Mouse (Mus musculus) layer of hippocampus, adult 2 months (tissue): ENCODE results near the gene Pabpn1l. TPM values are rescaled to one million over a fixed set of nuclear protein-coding genes. Genes with fewer than 3 reads are reported as not detected.
"Not testable (repeated sequence)": the region's sequence is repeated elsewhere in the genome, so short reads cannot be mapped to it uniquely, and the experiment has no call there.

ENCODE experiments used
- DNase-seq, 2 experiments: peaks; one replicate each; pipeline ENCODE4 v3.0.0; 2022; ENCODE audit warnings: low spot score in 2 of 2
- H3K27ac ChIP-seq: fragments of 200-600 bp; 2 replicates; pipeline ENCODE4 v1.8.1; 2022
- H3K4me3 ChIP-seq: fragments of 200-600 bp; 2 replicates; pipeline ENCODE4 v1.8.1; 2022; ENCODE audit warnings: mild to moderate bottlenecking
- CTCF ChIP-seq: fragments of 200-600 bp; conservative IDR thresholded peaks from 2 replicates; pipeline ENCODE4 v1.8.1; 2022; ENCODE audit warnings: antibody characterized with exemption, mild to moderate bottlenecking, moderate library complexity
- microRNA-seq, 2 experiments: library from miRNA; unstranded; fragments of <30 nt; microRNA quantifications; one replicate each; pipeline ENCODE4 v1.2.0; 2021
- total RNA-seq, 2 experiments: library from RNA; stranded (reverse); gene quantifications; 2 replicates each; pipeline ENCODE4 v1.2.3; 2021

Pabpn1l gene
- total RNA-seq, 2 experiments from 2014 or later, result 0.52 TPM; not detected in 1

DNA sequence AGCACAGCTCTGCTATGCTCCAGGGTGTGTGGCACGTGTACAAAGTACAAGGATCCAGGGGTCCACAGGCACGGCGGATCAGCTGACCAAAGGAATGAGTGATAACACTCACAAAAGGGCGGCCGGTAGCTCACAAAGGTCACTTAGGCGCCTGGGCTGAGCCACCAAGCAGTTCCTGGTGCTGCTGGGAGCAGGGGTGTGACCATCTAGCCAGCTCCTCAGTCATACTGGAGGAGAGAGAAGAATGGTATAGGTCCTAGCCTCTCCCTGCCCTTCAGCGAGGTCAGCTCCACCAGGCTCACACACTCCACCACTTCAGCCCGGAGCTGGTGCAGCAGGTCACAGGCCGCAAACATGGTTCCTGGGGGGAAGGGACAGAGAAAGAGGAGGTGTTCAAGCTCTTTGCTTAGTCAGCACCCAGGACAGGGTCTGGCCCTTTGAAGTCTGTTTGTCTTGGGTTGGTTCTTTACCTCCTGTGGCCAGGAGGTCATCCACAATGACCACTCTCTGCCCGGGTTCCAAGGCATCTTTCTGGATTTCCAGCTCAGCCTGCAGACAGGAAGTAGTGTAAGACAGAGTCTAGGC, 47.8 kb downstream of the Pabpn1l start:
- H3K4me3 ChIP-seq, result no peak overlapping the region
- H3K27ac ChIP-seq, result no peak overlapping the region; the same call in 1 of the 2 replicates
- TF ChIP-seq CTCF, result no peak
- no peak for DNase-seq

DNA sequence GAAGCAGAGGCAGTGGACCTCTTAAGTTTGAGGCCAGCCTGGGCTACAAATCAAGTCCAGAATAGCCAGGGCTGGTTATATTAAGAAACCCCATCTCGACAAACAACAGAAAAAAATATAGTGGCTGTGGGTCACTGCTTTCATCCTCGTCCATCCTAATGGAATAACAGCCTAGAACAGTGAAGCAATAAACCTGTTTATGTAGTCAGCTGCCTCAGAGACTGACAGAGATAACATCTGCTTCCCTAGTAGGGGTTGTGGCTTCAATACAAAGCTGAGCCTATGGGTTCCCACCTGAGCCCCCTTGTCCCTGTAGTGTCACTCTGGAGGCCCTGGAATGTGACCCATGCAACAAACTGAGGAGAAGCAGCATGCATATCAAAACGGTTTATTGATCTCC, 48.3 kb downstream of the Pabpn1l start:
- no peak overlapping the region for H3K4me3 ChIP-seq
- no peak overlapping the region for H3K27ac ChIP-seq
- no peak for DNase-seq
- no peak for TF ChIP-seq CTCF

DNA sequence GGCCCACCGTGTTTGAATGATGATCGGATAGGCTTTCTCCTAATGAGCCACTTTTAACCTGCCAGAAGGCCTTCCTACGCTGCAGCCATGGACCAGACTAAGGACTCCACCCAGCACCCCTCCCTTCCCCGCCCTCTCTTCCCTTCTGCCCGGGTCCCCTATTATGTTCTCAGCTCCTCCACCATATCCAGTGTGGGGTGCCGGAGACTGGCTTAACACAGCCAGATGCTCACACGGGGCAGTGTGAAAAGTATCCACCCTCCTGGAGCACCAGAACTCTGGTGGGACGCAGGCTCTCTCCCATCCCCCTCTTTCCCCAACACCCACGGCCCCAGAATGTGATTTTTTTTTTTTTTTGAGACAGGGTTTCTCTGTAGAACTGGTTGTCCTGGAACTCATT, 49.0 kb downstream of the Pabpn1l start:
- no peak for DNase-seq
- H3K27ac ChIP-seq, result no peak overlapping the region
- TF ChIP-seq CTCF, result no peak
- no peak overlapping the region for H3K4me3 ChIP-seq

DNA sequence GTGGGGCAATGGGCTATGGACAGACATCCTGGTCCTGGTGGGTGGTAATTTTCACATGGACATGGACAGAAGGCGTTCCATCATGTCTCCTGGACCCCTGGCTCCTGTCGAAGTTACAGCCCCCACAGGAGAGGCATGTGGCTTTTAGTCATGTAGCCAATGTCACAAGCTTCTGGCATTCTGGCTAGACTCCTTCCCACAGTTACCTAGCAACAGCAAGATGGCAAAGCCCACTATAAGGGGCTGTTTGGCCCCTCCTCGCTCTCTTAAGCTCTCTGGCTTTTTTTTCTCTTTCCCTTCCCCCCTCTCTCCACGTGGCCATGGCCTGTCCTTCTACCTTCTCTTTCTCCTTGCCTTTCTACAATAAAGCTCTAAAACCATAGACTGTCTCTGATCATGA, 49.4 kb downstream of the Pabpn1l start:
- not testable (repeated sequence) for H3K27ac ChIP-seq, H3K4me3 ChIP-seq, DNase-seq

DNA sequence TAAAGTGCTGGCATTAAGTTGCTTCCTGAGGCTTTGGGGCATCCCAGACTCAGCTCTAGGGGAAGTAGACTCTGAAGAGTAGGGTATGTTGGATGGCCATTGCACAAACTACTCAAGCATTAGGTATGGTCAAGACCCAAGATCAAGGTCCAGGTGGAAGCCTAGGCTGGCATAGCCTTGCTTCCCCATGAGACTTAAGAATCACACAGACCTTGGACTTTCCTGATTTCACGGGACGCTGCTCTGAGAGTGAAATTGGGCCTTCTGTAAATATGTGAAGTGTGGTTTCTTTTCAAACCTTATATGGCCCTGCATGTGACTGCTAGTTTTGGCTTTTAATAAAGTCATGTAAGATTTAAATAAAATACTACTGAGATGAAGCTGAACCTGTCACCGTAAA, 49.8 kb downstream of the Pabpn1l start:
- Histone ChIP-seq H3K4me3 (no peak overlapping the region), H3K27ac (no peak overlapping the region)
- TF ChIP-seq CTCF, result no peak
- no peak for DNase-seq

DNA sequence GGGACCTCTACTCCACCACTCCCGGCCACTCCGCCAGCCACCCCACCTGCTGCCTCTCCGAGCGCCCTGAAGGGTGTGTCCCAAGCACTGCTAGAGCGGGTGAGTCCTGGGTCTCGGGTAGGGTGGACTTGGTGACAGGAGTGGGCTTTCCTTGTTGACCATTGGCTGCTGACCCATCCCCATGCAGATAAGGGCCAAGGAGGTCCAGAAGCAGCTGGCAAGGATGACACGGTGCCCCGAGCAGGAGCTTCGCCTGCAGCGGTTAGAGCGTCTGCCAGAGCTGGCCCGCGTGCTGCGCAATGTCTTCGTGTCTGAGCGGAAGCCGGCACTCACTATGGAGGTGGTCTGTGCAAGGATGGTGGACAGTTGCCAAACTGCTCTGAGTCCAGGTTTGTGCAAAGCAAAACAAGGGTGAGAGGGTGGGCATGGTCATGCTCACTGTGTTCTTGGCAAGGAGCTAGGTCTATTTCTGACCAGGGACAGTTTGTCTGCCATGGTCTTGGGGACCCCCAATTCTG, 50.7 kb downstream of the Pabpn1l start:
- H3K27ac ChIP-seq, result no peak overlapping the region
- TF ChIP-seq CTCF, result no peak
- DNase-seq, result no peak
- H3K4me3 ChIP-seq, result no peak overlapping the region

DNA sequence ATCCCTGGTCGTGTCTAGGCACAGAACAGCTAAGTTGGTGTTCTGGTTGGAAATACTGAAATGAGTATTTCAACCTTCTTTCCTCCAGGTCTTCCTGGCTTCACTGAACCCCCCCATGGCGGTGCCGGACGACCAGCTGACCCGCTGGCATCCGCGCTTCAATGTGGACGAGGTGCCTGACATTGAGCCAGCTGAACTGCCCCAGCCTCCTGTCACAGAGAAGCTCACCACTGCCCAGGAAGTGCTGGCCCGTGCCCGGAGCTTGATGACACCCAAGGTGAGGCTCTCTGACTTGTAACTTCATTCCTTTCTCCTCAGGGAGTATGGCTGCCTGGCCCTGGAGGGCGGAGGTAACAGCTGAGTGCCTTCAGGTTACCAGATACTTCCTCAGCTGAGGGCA, 51.4 kb downstream of the Pabpn1l start:
- no peak for DNase-seq
- no peak for TF ChIP-seq CTCF
- Histone ChIP-seq H3K27ac (no peak overlapping the region), H3K4me3 (no peak overlapping the region)

DNA sequence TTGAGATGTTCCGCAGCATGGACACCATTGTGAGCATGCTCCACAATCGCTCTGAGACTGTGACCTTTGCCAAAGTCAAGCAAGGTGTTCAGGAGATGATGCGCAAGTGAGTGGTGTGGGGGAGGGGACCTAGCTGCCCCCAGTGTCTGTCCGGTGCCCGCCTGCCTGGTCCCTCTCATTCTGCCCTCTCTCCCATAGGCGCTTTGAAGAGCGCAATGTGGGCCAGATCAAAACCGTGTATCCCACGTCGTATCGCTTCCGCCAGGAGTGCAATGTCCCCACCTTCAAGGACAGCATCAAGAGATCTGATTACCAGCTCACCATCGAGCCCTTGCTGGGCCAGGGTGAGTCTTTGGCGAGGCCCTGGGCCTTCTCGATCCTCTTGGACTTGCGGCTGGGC, 52.5 kb downstream of the Pabpn1l start:
- DNase-seq, result no peak
- TF ChIP-seq CTCF, result no peak
- Histone ChIP-seq H3K27ac (no peak overlapping the region), H3K4me3 (no peak overlapping the region)

Small RNAs within 50 kb of the gene (microRNA-seq; reads per million reads assigned to microRNA genes)
- 0 reads per million in 2 experiments for gene Mir6396

Other genes starting within 250 kb of the Pabpn1l start
- 10 to 100 TPM; 39.2 to 40.2 TPM for gene Zc3h18, start 246.1 kb downstream of the Pabpn1l start, total RNA-seq
- gene Il17c, start 200.7 kb downstream of the Pabpn1l start, total RNA-seq, result not detected
- gene Cyba, start 189.8 kb downstream of the Pabpn1l start, total RNA-seq, result 10 to 100 TPM in 1 of 2 experiments, 1 to 10 TPM in 1; 10.0 to 10.7 TPM
- gene Mvd, start 179.3 kb downstream of the Pabpn1l start, total RNA-seq, result 10 to 100 TPM; 16.7 to 17.6 TPM
- gene Snai3, start 162.0 kb downstream of the Pabpn1l start, total RNA-seq, result not detected
- 10 to 100 TPM; 32.7 to 39.5 TPM for gene Rnf166, start 146.7 kb downstream of the Pabpn1l start, total RNA-seq
- gene Ctu2, start 146.6 kb downstream of the Pabpn1l start, total RNA-seq, result 10 to 100 TPM; 22.8 to 23.7 TPM
- 1 to 10 TPM; 3.1 to 5.5 TPM for gene Piezo1, start 71.4 kb downstream of the Pabpn1l start, total RNA-seq
- gene Cdt1, start 54.7 kb downstream of the Pabpn1l start, total RNA-seq, result 1 to 10 TPM; 1.3 to 1.6 TPM
- gene Aprt, start 45.8 kb downstream of the Pabpn1l start, total RNA-seq, result 10 to 100 TPM; 60.7 to 62.3 TPM
- 10 to 100 TPM; 11.8 to 13.9 TPM for gene Galns, start 11.3 kb downstream of the Pabpn1l start, total RNA-seq
- 10 to 100 TPM; 77.3 to 88.6 TPM for gene Trappc2l, start 11.1 kb downstream of the Pabpn1l start, total RNA-seq
- gene Cbfa2t3, start 76.4 kb upstream of the Pabpn1l start, total RNA-seq, result 10 to 100 TPM; 38.0 to 49.8 TPM
- gene Acsf3, start 152.7 kb upstream of the Pabpn1l start, total RNA-seq, result 10 to 100 TPM; 19.2 to 21.7 TPM
- under 1 TPM; 0.93 to 1.00 TPM for gene Cdh15, start 225.2 kb upstream of the Pabpn1l start, total RNA-seq